Mouse (Mus musculus) myocyte (in vitro differentiated cells): ENCODE measurements around the gene Mvb12b.

Experiments used
- E2F4 ChIP-seq: IDR thresholded peaks from one replicate; pipeline ENCODE4 v1.6.1; 2011; ENCODE audit warnings: mild to moderate bottlenecking, control low read depth, moderate library complexity; ENCODE audit not compliant: insufficient read depth
- MAX ChIP-seq: IDR thresholded peaks from one replicate; pipeline ENCODE4 v1.6.1; 2011; ENCODE audit warnings: low read depth, mild to moderate bottlenecking, control low read depth
- MYOG ChIP-seq, 3 experiments: IDR thresholded peaks; one replicate each; pipeline ENCODE4 v1.6.1; 2011; ENCODE audit warnings: control low read depth in 2 of 3, low read depth in 2 of 3, mild to moderate bottlenecking in 2 of 3; ENCODE audit not compliant: insufficient read length in 2 of 3, control insufficient read depth in 1 of 3, insufficient read depth in 1 of 3
- POLR2A ChIP-seq: IDR thresholded peaks from one replicate; pipeline ENCODE4 v1.6.1; 2011; ENCODE audit warnings: low read depth, mild to moderate bottlenecking, control low read depth, moderate library complexity; ENCODE audit not compliant: insufficient read length
- POLR2AphosphoS2 ChIP-seq: IDR thresholded peaks from one replicate; pipeline ENCODE4 v1.6.1; 2011; ENCODE audit warnings: low read depth, control low read depth; ENCODE audit not compliant: insufficient read length
- REST ChIP-seq: IDR thresholded peaks from one replicate; pipeline ENCODE4 v1.6.1; 2011; ENCODE audit warnings: mild to moderate bottlenecking, control low read depth, moderate library complexity; ENCODE audit not compliant: insufficient read depth, insufficient read length
- SRF ChIP-seq: IDR thresholded peaks from one replicate; pipeline ENCODE4 v1.6.1; 2011; ENCODE audit warnings: low read depth; ENCODE audit not compliant: control insufficient read depth, insufficient read length
- TCF12 ChIP-seq: IDR thresholded peaks from one replicate; pipeline ENCODE4 v1.6.1; 2011; ENCODE audit warnings: mild to moderate bottlenecking, control low read depth; ENCODE audit not compliant: poor library complexity, insufficient read depth, severe bottlenecking
- TCF3 ChIP-seq: IDR thresholded peaks from one replicate; pipeline ENCODE4 v1.6.1; 2011; ENCODE audit warnings: low read depth, control low read depth; ENCODE audit not compliant: insufficient read length
- USF1 ChIP-seq: IDR thresholded peaks from one replicate; pipeline ENCODE4 v1.6.1; 2011; ENCODE audit warnings: low read depth, mild to moderate bottlenecking, control low read depth, moderate library complexity

DNA sequence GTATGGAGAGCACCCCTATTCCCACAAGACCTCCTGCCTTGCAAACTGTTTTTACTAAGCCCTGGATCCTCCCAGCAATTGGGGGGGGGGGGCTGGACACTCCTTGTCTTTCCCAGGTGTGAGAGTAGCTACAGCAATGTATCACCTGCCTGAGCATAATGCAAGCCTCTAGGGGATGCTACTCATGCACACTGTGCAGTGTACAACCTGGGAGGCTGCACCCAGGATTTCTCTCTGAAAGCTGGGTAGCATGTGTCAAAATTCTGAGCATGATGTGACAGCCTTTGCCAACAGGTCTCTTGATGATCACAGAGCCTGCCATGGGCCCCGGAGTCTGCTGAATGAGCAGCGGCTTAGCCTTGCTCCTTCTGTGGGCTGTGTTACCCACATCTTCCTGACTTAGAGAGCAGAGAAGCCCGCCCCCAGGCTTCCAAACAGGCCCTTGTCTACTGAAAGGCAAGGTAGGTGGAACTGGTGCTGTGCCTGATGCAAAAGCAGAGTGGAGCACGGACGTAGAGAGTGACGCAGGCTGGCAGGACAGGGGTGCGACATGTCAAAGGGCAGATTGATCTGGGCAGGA is 92.7 kb downstream of the Mvb12b start:
- TF ChIP-seq USF1 (no peak), POLR2A (no peak), MAX (no peak), TCF3 (no peak), E2F4 (no peak), POLR2AphosphoS2 (no peak), SRF (no peak), TCF12 (no peak), MYOG (IDR thresholded peaks at IDR 0.05; ENCODE audit: control insufficient read depth in 1 of 3, insufficient read depth in 1 of 3, insufficient read length in 2 of 3, low read depth in 2 of 3) (no peak), REST (no peak)
